Mouse (Mus musculus): ENCODE results near the gene Spred2. TPM values are rescaled to one million over a fixed set of nuclear protein-coding genes. Genes with fewer than 3 reads are reported as not detected.

Spred2 gene
- polyA plus RNA-seq, 1 experiment from 2014 or later, result 12.3 TPM

DNA sequence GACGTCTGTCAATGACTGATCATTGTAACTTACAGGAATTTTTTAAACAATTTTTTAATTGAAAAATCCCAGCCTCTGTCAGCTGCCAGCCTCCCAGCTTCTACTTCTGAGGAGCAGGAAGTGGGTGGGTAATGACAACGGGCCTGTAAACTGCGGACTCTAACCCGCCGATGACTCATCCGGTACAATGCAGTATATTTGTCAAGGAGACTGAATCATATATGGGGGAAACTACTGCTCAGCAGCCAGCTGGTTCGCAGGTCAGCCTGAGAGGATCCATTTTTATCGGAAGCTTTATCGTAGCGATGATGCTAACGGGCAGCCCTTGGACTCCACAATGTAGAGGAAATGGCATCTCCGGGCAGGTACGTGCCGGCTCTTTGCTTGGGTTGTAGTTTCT, 55.2 kb downstream of the Spred2 start:
- 0 out of 2 replicates have a peak overlapping the region, but pooled peaks have one; percentile 5 for H3K4me2 ChIP-seq (replicated peaks; ENCODE audit: low read depth, low read length)
- no peaks in the 10 kb centered on the region for H3K36me3 ChIP-seq (ENCODE audit: control insufficient read depth, insufficient read depth, low read length)
- H3K27ac ChIP-seq (ENCODE audit: low read depth, low read length), result peak overlapping the region; percentile 51; the same call in 1 of the 2 replicates
- no peak overlapping the region for H3K9ac ChIP-seq (ENCODE audit: low read depth, low read length)
- H3K4me3 ChIP-seq (ENCODE audit: low read length), result no peak overlapping the region
- no peak for ATAC-seq (ENCODE audit: low FRiP score, low TSS enrichment)
- H3K9me3 ChIP-seq (ENCODE audit: control insufficient read depth, low read length), result no peaks in the 10 kb centered on the region
- H3K4me1 ChIP-seq (ENCODE audit: control insufficient read depth, insufficient read depth, low read length), result peaks cover 40% of the 10 kb centered on the region
- no peaks in the 10 kb centered on the region for H3K27me3 ChIP-seq (ENCODE audit: control insufficient read depth, insufficient read depth, low read length)
- WGBS, result 50% methylated on average over 14 of the region's 14 CpGs

DNA sequence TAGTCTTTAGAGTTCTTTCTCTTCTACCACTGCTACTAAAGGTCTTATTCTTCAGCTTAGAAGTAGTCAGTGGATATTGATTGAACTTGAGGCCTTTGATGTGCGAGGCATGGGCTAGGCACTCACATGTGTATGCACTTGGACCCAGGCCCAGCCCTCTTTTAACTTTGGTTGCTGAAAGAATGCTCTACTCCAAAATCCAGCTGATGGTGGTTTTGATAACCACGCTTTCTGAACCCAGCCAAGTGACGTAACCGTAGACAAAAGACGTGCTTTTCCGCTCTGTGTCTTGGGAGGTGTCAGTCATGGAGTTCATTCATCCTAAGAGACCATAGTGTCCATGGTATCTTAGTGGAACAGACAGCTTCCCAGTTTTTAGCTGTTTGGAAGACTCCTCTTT, 57.9 kb downstream of the Spred2 start:
- WGBS, result 63% methylated on average over 6 of the region's 6 CpGs
- no peak overlapping the region for H3K4me2 ChIP-seq (replicated peaks; ENCODE audit: low read depth, low read length)
- ATAC-seq (ENCODE audit: low FRiP score, low TSS enrichment), result no peak
- no peaks in the 10 kb centered on the region for H3K27me3 ChIP-seq (ENCODE audit: control insufficient read depth, insufficient read depth, low read length)
- H3K4me1 ChIP-seq (ENCODE audit: control insufficient read depth, insufficient read depth, low read length), result peaks cover 59% of the 10 kb centered on the region
- no peak overlapping the region for H3K4me3 ChIP-seq (ENCODE audit: low read length)
- no peak overlapping the region for H3K9ac ChIP-seq (ENCODE audit: low read depth, low read length)
- H3K27ac ChIP-seq (ENCODE audit: low read depth, low read length), result no peak overlapping the region
- H3K9me3 ChIP-seq (ENCODE audit: control insufficient read depth, low read length), result no peaks in the 10 kb centered on the region
- H3K36me3 ChIP-seq (ENCODE audit: control insufficient read depth, insufficient read depth, low read length), result no peaks in the 10 kb centered on the region

GRCm38 (mm10) chr11:19982779-19983178, 58.6 kb downstream of the Spred2 start:
- 0 out of 2 replicates have a peak overlapping the region, but pooled peaks have one; percentile 17 for H3K27ac ChIP-seq (ENCODE audit: low read depth, low read length)
- H3K27me3 ChIP-seq (ENCODE audit: control insufficient read depth, insufficient read depth, low read length), result no peaks in the 10 kb centered on the region
- ATAC-seq (ENCODE audit: low FRiP score, low TSS enrichment), result no peak
- H3K9me3 ChIP-seq (ENCODE audit: control insufficient read depth, low read length), result no peaks in the 10 kb centered on the region
- 68% methylated on average over 6 of the region's 6 CpGs for WGBS
- H3K4me3 ChIP-seq (ENCODE audit: low read length), result no peak overlapping the region
- H3K4me1 ChIP-seq (ENCODE audit: control insufficient read depth, insufficient read depth, low read length), result peaks cover 65% of the 10 kb centered on the region
- no peaks in the 10 kb centered on the region for H3K36me3 ChIP-seq (ENCODE audit: control insufficient read depth, insufficient read depth, low read length)
- no peak overlapping the region for H3K9ac ChIP-seq (ENCODE audit: low read depth, low read length)
- no peak overlapping the region for H3K4me2 ChIP-seq (replicated peaks; ENCODE audit: low read depth, low read length)

GRCm38 (mm10) chr11:19983298-19983697, 59.1 kb downstream of the Spred2 start:
- Histone ChIP-seq H3K9me3 (ENCODE audit: control insufficient read depth, low read length) (no peaks in the 10 kb centered on the region), H3K27ac (ENCODE audit: low read depth, low read length) (0 out of 2 replicates have a peak overlapping the region, but pooled peaks have one; percentile 17), H3K36me3 (ENCODE audit: control insufficient read depth, insufficient read depth, low read length) (no peaks in the 10 kb centered on the region), H3K4me2 (replicated peaks; ENCODE audit: low read depth, low read length) (no peak overlapping the region), H3K27me3 (ENCODE audit: control insufficient read depth, insufficient read depth, low read length) (no peaks in the 10 kb centered on the region), H3K4me1 (ENCODE audit: control insufficient read depth, insufficient read depth, low read length) (peaks cover 66% of the 10 kb centered on the region), H3K9ac (ENCODE audit: low read depth, low read length) (no peak overlapping the region), H3K4me3 (ENCODE audit: low read length) (no peak overlapping the region)
- WGBS, result 33% methylated on average over 4 of the region's 4 CpGs
- ATAC-seq (ENCODE audit: low FRiP score, low TSS enrichment), result no peak

- ATAC-seq (ENCODE audit: low FRiP score, low TSS enrichment), result no peak
- H3K4me2 ChIP-seq (replicated peaks; ENCODE audit: low read depth, low read length), result no peak overlapping the region
- WGBS, result 84% methylated on average over 9 of the region's 9 CpGs
These were observed 59.9 kb downstream of the Spred2 start for GRCm38 (mm10) chr11:19984029-19984428.

DNA sequence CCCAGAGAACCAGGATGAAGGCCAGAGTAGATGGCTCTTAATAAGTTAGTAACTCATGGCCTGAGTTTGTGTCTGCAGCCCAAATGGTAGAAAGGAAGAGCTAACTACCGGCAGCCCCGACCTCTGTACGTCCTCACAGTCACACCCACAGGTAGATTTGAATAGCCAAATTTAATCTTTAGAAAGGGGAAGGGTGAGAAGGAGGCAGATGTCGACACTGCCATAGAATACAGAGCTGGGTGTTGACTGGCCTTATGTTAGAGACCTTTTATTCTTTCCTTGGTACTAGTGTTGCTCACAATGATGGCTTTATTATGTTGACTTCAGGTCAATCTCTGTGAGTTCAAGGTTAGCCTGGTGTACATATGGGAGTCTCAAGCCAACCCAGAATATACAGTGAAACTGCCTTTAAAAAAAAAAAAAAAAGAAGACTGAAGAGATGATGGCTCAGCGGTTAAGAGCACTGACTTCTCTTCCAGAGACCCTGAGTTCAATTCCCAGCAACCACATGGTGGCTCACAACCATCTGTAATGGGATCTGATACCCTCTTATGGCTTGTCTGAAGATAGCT, 61.2 kb downstream of the Spred2 start:
- WGBS, result 46% methylated on average over 5 of the region's 5 CpGs

More at GRCm38 (mm10) chr11:19984029-19984428, 59.9 kb downstream of the Spred2 start:
- no peaks in the 10 kb centered on the region for H3K27me3 ChIP-seq (ENCODE audit: control insufficient read depth, insufficient read depth, low read length)
- no peak overlapping the region for H3K9ac ChIP-seq (ENCODE audit: low read depth, low read length)
- H3K9me3 ChIP-seq (ENCODE audit: control insufficient read depth, low read length), result no peaks in the 10 kb centered on the region
- peaks cover 68% of the 10 kb centered on the region for H3K4me1 ChIP-seq (ENCODE audit: control insufficient read depth, insufficient read depth, low read length)
- H3K36me3 ChIP-seq (ENCODE audit: control insufficient read depth, insufficient read depth, low read length), result no peaks in the 10 kb centered on the region
- H3K4me3 ChIP-seq (ENCODE audit: low read length), result no peak overlapping the region
- H3K27ac ChIP-seq (ENCODE audit: low read depth, low read length), result no peak overlapping the region

GRCm38 (mm10) chr11:19986443-19986861, 62.3 kb downstream of the Spred2 start:
- Histone ChIP-seq H3K36me3 (ENCODE audit: control insufficient read depth, insufficient read depth, low read length) (no peaks in the 10 kb centered on the region), H3K9ac (ENCODE audit: low read depth, low read length) (0 out of 2 replicates have a peak overlapping the region, but pooled peaks have one; percentile 23), H3K4me3 (ENCODE audit: low read length) (no peak overlapping the region), H3K9me3 (ENCODE audit: control insufficient read depth, low read length) (no peaks in the 10 kb centered on the region), H3K4me2 (replicated peaks; ENCODE audit: low read depth, low read length) (peak overlapping the region; percentile 27), H3K27ac (ENCODE audit: low read depth, low read length) (peak overlapping the region; percentile 86), H3K27me3 (ENCODE audit: control insufficient read depth, insufficient read depth, low read length) (no peaks in the 10 kb centered on the region), H3K4me1 (ENCODE audit: control insufficient read depth, insufficient read depth, low read length) (peaks cover 72% of the 10 kb centered on the region)
- peak; percentile 29; the same call in 1 of the 2 replicates for ATAC-seq (ENCODE audit: low FRiP score, low TSS enrichment)
- WGBS, result 0% methylated on average over 1 of the region's 1 CpGs

More for the DNA sequence above, 61.2 kb downstream of the Spred2 start:
- no peak overlapping the region for H3K27ac ChIP-seq (ENCODE audit: low read depth, low read length)
- H3K9me3 ChIP-seq (ENCODE audit: control insufficient read depth, low read length), result no peaks in the 10 kb centered on the region
- H3K4me2 ChIP-seq (replicated peaks; ENCODE audit: low read depth, low read length), result no peak overlapping the region
- H3K27me3 ChIP-seq (ENCODE audit: control insufficient read depth, insufficient read depth, low read length), result no peaks in the 10 kb centered on the region
- no peak for ATAC-seq (ENCODE audit: low FRiP score, low TSS enrichment)
- no peak overlapping the region for H3K9ac ChIP-seq (ENCODE audit: low read depth, low read length)
- H3K4me3 ChIP-seq (ENCODE audit: low read length), result no peak overlapping the region
- peaks cover 63% of the 10 kb centered on the region for H3K4me1 ChIP-seq (ENCODE audit: control insufficient read depth, insufficient read depth, low read length)
- H3K36me3 ChIP-seq (ENCODE audit: control insufficient read depth, insufficient read depth, low read length), result no peaks in the 10 kb centered on the region

- Histone ChIP-seq H3K27me3 (ENCODE audit: control insufficient read depth, insufficient read depth, low read length) (no peaks in the 10 kb centered on the region), H3K27ac (ENCODE audit: low read depth, low read length) (peak overlapping the region; percentile 86), H3K4me3 (ENCODE audit: low read length) (no peak overlapping the region), H3K9me3 (ENCODE audit: control insufficient read depth, low read length) (no peaks in the 10 kb centered on the region), H3K4me1 (ENCODE audit: control insufficient read depth, insufficient read depth, low read length) (peaks cover 79% of the 10 kb centered on the region), H3K9ac (ENCODE audit: low read depth, low read length) (0 out of 2 replicates have a peak overlapping the region, but pooled peaks have one; percentile 23), H3K4me2 (replicated peaks; ENCODE audit: low read depth, low read length) (peak overlapping the region; percentile 27), H3K36me3 (ENCODE audit: control insufficient read depth, insufficient read depth, low read length) (no peaks in the 10 kb centered on the region)
- 7% methylated on average over 17 of the region's 17 CpGs for WGBS
- peak; percentile 15; the same call in 1 of the 2 replicates for ATAC-seq (ENCODE audit: low FRiP score, low TSS enrichment)
These were observed 62.9 kb downstream of the Spred2 start for GRCm38 (mm10) chr11:19986871-19987755.

DNA sequence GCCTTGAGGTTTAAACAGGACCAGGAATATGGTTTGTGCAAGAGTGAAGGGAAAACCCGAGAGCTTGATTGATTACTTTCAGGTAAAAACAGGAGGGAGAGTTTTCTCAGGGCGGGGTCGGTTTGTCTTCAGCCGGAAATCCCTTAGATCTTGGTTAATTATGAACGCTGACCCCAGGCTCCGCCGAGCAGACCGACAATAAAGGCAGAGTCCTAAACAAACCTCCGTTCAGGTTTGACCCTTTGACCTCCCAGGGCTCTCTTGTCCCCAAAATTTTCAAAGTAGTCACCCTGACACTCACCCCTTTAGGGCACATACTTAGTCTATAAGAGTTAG, 63.5 kb downstream of the Spred2 start:
- WGBS, result 3% methylated on average over 9 of the region's 9 CpGs
- Histone ChIP-seq H3K4me1 (ENCODE audit: control insufficient read depth, insufficient read depth, low read length) (peaks cover 82% of the 10 kb centered on the region), H3K9me3 (ENCODE audit: control insufficient read depth, low read length) (no peaks in the 10 kb centered on the region), H3K36me3 (ENCODE audit: control insufficient read depth, insufficient read depth, low read length) (no peaks in the 10 kb centered on the region), H3K4me2 (replicated peaks; ENCODE audit: low read depth, low read length) (no peak overlapping the region), H3K27ac (ENCODE audit: low read depth, low read length) (peak overlapping the region; percentile 86; the same call in 1 of the 2 replicates), H3K4me3 (ENCODE audit: low read length) (no peak overlapping the region), H3K9ac (ENCODE audit: low read depth, low read length) (0 out of 2 replicates have a peak overlapping the region, but pooled peaks have one; percentile 12), H3K27me3 (ENCODE audit: control insufficient read depth, insufficient read depth, low read length) (no peaks in the 10 kb centered on the region)
- ATAC-seq (ENCODE audit: low FRiP score, low TSS enrichment), result no peak
